Mouse (Mus musculus) lung, postnatal 0 days (tissue): ENCODE results near the gene Sox8.

Experiments
- CTCF ChIP-seq: IDR thresholded peaks from 2 replicates; pipeline ENCODE4 v1.5.1; 2016; ENCODE audit warnings: antibody characterized with exemption, mild to moderate bottlenecking
- EP300 ChIP-seq: IDR thresholded peaks from 2 replicates; pipeline ENCODE4 v1.6.1; 2016; ENCODE audit warnings: antibody characterized with exemption, mild to moderate bottlenecking, control low read depth

DNA sequence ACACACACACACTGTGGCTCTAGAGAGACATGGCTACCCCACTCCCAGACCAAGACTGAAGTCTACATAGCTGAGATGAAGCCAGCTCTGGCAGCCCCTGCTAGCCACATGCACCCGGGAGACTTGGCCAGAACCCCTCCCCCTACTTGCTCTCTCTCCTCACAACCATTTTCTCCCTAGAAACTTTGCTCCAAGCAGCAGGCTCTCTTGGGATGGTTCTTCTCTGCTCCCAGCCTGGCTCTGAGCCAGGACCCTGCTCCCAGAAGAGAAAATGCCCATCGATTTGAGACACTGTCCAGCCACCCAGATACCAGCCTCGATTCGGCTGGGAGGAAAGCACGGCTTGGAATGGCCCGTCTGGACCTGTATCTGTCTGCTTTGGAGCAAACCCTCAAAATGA is 5.2 kb downstream of the Sox8 start:
- TF ChIP-seq EP300 (no peak), CTCF (no peak)
